Mouse (Mus musculus) inflammation-experienced regulatory T-cells, adult 6 months (primary cell): ENCODE data around the gene Usp2. TPM values are rescaled to one million over a fixed set of nuclear protein-coding genes. Genes with fewer than 3 reads are reported as not detected.
"Not testable (repeated sequence)": the region's sequence is repeated elsewhere in the genome, so short reads cannot be mapped to it uniquely, and the experiment has no call there.

ENCODE experiments used
- ATAC-seq: one replicate; pipeline ENCODE4 v1.8.0; 2017
- polyA plus RNA-seq, 3 experiments: library from polyadenylated mRNA; unstranded; fragments of 100-300 nt; shearing (Covaris generic); gene quantifications; one replicate each; pipeline ENCODE4 v1.2.1; 2017

Usp2 gene
- polyA plus RNA-seq, 3 experiments from 2014 or later: 0.53 to 5.0 (median 2.2) TPM

DNA sequence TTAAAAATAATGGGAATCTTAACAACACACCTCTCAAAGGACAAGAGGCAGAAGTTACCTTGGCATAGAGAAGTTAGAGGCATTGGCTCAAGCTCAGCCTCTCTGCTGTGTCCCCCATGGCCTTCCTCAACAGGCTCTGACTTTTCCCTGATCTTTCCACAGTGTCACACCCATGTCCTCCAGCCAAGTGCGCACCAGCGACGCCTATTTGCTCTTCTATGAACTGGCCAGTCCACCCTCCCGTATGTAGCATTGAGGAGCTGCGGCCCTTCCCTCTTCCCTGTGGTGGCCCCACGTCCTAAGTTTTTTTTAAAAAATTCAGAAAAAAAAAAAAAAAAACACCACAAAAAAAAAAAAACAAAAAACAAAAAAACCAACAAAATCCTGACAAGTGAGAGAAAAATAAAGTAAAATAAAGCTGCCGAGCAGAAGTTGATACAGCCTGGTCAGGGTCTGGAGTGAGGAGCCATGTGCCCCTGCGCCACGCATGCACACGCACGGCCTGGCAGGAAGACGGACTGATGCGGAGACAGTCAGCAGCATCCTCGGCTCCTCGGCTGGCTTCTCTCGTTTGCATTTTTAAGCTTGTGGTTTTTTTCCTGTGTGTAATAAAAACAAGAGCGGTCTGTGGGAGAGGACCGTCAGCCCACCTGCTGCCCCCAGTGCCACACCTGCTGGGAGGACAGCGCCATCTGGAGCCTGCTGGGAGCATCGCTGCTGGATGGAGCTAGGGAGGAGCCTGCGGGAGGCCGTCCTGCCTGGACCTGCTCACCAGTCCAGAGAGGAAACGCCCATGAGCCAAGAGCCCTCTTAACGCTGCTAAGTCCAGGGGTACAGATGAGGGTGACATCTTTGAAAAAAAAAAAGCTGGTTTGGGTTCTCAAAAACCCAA, 27.0 kb downstream of the Usp2 start:
- ATAC-seq: no peak

DNA sequence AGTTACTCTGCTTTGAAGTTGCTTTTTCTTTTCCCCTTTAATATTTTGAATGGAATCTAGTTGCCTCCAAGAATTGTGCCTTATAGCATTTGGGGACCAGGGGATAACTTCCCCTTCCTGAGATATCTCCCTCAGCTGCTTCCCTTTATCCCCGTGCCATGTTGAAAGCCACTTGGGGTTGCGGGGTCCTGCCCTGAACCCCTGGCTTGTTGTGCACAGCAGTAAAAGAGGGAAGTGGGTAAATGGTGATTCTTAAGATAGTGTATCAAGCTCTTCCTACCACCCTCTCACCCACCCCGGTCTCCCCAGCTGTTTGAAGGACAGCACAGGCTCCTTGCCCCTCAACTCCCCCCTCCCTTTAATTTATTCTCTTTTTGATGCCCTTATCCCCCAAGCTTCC, 27.9 kb downstream of the Usp2 start:
- ATAC-seq: no peak

DNA sequence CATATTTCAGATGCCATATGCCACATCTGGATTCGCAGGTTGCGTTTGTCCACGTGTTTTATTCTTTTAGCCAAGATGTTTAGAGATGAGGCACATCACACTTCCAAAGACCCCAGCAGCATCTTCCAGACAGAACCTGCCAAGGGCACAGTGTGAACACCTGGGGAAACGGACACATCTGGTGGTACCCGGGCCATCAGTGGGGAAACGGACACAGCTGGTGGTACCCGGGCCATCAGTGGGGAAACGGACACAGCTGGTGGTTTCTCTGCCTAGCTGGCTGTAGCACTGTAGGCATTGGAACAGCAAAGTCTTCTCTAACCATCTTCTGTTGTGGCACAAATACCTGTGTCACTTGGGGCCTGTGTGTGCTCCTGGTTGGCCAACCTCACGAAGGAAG, 29.0 kb downstream of the Usp2 start:
- ATAC-seq: no peak

DNA sequence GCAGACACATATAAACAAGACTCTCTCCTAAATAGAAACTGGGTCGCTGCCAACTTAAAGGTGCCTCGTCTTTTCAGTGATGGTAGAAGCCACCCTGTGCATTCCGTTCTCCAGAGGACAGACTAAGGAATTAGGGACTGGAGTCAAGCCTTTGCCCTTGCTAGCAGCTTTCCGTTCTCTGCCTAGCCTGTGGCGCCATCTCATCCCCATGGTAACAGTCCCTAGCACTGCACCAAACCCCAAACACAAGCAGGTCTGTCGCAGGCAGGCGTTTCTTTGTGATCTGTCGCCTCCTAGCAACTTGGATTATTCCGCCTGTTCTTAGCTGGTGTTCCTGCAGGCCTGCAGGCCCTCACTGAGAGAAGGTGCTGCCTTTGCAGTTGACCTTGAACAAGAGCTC, 29.7 kb downstream of the Usp2 start:
- no peak for ATAC-seq

- ATAC-seq: no peak
Measured at GRCm38 (mm10) chr9:44101490-44101889, 34.7 kb downstream of the Usp2 start, which contains the start of gene Mfrp. TSS of gene Mfrp (plus strand) at chr9:44101729.

GRCm38 (mm10) chr9:44104881-44105280, 38.1 kb downstream of the Usp2 start:
- no peak for ATAC-seq

- ATAC-seq: no peak
Measured at GRCm38 (mm10) chr9:44105781-44106180, 39.0 kb downstream of the Usp2 start.

DNA sequence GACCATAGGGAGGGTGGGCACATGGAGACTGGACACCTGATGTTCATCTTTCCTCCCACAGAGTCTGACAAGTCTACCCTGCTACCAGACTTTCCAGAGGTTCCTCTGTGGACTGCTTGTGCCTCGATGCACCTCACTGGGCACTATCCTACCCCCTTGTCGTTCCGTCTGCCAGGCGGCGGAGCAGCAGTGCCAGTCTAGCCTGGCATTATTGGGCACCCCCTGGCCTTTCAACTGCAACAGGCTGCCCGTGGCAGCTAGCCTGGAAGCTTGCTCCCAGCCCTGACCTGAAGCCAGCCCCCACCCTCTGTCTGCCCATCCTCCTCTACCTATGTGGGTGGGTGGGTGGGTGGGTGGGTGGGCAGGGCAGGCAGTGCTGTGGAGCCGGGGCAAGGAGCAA, 39.4 kb downstream of the Usp2 start:
- no peak for ATAC-seq

GRCm38 (mm10) chr9:44106596-44106995, 39.8 kb downstream of the Usp2 start:
- no peak for ATAC-seq

DNA sequence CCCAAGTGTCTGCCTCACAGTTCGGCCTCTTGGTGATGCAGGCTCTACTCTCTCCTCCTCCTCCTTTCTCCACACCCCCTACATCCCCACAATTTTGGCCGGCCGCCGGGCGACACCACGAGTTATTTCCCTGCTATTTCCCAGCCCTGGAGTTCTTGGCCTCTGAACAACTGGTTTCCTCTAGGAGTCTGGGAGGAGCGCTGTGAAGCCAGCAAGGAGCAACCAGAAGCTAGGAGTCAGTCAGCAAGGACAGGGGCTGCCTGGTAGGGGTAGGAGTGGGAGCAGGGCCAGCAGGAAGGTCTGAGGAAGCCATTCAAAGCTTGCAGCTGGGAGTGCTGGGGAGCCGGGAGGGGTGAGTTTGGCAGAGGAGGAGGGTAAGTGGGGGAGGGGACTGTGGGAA, 40.3 kb downstream of the Usp2 start, which contains the start of gene C1qtnf5:
Gene C1qtnf5, plus strand, starts transcription at position 136 of the 400 bp plus-strand sequence.
- no peak for ATAC-seq

GRCm38 (mm10) chr9:44107557-44108179, 40.8 kb downstream of the Usp2 start:
- no peak for ATAC-seq

DNA sequence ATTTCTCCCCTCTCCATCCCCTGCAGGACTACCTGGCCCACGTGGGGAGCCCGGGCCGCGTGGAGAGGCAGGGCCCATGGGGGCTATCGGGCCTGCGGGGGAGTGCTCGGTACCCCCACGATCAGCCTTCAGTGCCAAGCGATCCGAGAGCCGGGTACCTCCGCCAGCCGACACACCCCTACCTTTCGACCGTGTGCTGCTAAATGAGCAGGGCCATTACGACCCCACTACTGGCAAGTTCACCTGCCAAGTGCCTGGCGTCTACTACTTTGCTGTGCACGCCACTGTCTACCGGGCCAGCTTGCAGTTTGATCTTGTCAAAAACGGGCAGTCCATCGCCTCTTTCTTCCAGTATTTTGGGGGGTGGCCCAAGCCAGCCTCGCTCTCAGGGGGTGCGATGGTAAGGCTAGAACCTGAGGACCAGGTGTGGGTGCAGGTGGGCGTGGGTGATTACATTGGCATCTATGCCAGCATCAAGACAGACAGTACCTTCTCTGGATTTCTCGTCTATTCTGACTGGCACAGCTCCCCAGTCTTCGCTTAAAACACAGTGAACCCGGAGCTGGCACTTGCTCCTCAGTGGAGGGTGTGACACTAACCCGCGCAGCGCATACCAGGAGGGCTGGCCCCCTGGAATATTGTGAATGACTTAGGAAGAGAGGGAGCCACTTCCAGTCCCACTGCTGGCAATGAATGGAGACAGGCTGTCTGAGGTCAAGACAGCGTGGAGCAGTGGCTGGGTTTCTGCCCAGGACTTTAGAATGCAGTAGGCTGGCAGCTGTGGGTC, 41.6 kb downstream of the Usp2 start:
- ATAC-seq: no peak

GRCm38 (mm10) chr9:44109360-44110095, 42.7 kb downstream of the Usp2 start:
- no peak for ATAC-seq

GRCm38 (mm10) chr9:44111909-44112308, 45.1 kb downstream of the Usp2 start:
- ATAC-seq: not testable (repeated sequence)

- peak; percentile 99 for ATAC-seq
Measured at GRCm38 (mm10) chr9:44113105-44113789, 46.4 kb downstream of the Usp2 start, which contains the start of the genes Gm49380 and Rnf26. TSS of gene Gm49380 (minus strand) at chr9:44113500. TSS of gene Rnf26 (minus strand) at chr9:44113517.

DNA sequence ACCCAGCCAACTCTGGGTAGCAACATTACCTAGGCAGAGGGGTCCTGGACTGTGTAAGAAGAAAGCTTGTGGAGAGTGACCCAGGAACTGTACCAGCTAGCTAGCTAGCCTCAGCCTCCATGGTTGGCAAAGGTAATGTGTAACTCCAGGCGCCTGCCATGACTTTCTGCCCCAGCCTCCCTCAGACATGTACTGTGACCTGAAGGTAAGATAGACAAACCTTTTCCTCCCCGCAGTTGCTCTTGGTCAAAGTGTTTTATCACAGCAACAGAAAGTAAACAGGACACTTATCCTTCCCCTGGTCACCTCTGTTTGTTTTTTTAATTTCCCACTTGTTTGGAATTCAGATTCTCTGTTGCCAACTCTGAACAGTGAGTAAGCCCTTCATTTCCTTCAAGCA, 47.6 kb downstream of the Usp2 start:
- ATAC-seq: no peak

DNA sequence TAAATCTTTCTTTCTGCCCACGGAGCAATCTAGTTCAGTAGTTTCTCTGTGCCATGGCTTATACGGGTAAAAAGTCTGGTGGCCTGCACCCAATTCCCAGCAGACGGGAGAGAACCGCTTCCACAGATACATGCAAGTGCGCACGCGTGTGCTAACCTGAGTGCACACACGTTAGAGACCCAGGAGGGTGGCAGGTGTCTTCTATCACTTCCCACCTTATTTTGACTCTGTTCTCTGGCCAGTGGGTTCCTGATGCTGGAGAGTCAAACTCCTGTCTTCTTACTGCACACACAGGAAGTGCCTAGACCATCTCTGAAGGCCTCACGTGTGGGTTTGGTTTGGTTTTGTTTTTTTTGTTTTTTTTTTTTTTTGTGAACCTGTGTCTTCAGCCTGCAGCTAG, 48.8 kb downstream of the Usp2 start:
- ATAC-seq: no peak

GRCm38 (mm10) chr9:44116182-44116581, 49.4 kb downstream of the Usp2 start:
- ATAC-seq: no peak

DNA sequence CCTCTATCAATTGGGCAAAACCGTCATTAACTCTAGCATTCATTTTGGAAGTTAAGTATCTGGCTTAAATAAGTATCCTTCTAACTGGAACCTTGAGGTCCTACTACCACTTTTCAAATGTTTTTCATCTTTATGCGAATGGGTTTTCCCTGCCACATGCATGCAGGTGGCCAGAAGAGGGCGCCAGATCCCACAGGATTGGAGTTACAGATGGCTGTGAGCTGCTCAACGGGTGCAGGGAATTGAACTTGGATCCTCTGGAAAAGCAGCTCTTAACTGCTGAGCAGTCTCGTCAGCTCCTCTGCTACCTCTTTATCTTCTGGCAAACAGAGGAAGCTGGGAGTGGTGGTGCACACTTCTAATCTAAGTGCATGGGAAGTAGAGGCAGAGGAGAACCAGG, 52.2 kb downstream of the Usp2 start:
- no peak for ATAC-seq

GRCm38 (mm10) chr9:44119948-44120465, 53.2 kb downstream of the Usp2 start:
- no peak for ATAC-seq

GRCm38 (mm10) chr9:44124317-44124716, 57.5 kb downstream of the Usp2 start:
- ATAC-seq: peak; percentile 52
